Mouse (Mus musculus) heart, adult 2 months (tissue): Measurements from ENCODE around the gene H2afx. TPM values are rescaled to one million over a fixed set of nuclear protein-coding genes. Genes with fewer than 3 reads are reported as not detected.
"Not testable (repeated sequence)": the region's sequence is repeated elsewhere in the genome, so short reads cannot be mapped to it uniquely, and the experiment has no call there.

Experiments used
- DNase-seq, 2 experiments: peaks; one replicate each; pipeline ENCODE4 v3.0.0; 2021
- H3K27ac ChIP-seq: fragments of 200-600 bp; 2 replicates; pipeline ENCODE4 v1.8.1; 2022
- H3K27me3 ChIP-seq: fragments of 200-500 bp; 2 replicates; pipeline ENCODE4 v1.6.1; 2012; ENCODE audit warnings: mild to moderate bottlenecking, low read length, inconsistent platforms, mixed read lengths; ENCODE audit not compliant: control insufficient read depth, insufficient read depth
- H3K36me3 ChIP-seq: fragments of 200-500 bp; 2 replicates; pipeline ENCODE4 v1.6.1; 2012; ENCODE audit warnings: low read length, inconsistent platforms; ENCODE audit not compliant: control insufficient read depth, insufficient read depth
- H3K4me1 ChIP-seq: fragments of 200-500 bp; 2 replicates; pipeline ENCODE4 v1.6.1; 2011; ENCODE audit warnings: low read length; ENCODE audit not compliant: control insufficient read depth, insufficient read depth
- H3K4me3 ChIP-seq: fragments of 200-600 bp; 2 replicates; pipeline ENCODE4 v1.8.1; 2022
- H3K79me2 ChIP-seq: fragments of 200-500 bp; replicated peaks from 2 replicates; pipeline ENCODE4 v1.6.1; 2012; ENCODE audit warnings: mild to moderate bottlenecking, inconsistent platforms, low read length, moderate library complexity, mixed read lengths; ENCODE audit not compliant: control insufficient read depth, insufficient read depth
- H3K9ac ChIP-seq: fragments of 200-500 bp; 2 replicates; pipeline ENCODE4 v1.6.1; 2012; ENCODE audit warnings: low read depth, mild to moderate bottlenecking, control low read depth, inconsistent platforms, low read length, mixed read lengths
- CTCF ChIP-seq: fragments of 200-600 bp; IDR thresholded peaks from 2 replicates; pipeline ENCODE4 v1.8.1; 2022; ENCODE audit warnings: antibody characterized with exemption, mild to moderate bottlenecking, moderate library complexity
- EP300 ChIP-seq: fragments of 200-500 bp; IDR thresholded peaks from 2 replicates; pipeline ENCODE4 v1.6.1; 2011; ENCODE audit warnings: low read depth, low read length, control low read depth; ENCODE audit not compliant: insufficient read depth
- POLR2A ChIP-seq: fragments of 200-500 bp; IDR thresholded peaks from 2 replicates; pipeline ENCODE4 v1.6.1; 2011; ENCODE audit warnings: mild to moderate bottlenecking, low read depth, low read length, control low read depth; ENCODE audit not compliant: insufficient read depth
- WGBS: fragments of 180-500 bp; shearing (Covaris S2); methylation state at CpG from one replicate; pipeline ENCODE4 v1.1.7; 2018; 5-methylcytosine and 5-hydroxymethylcytosine counted together
- intact Hi-C: fragments of 180-260 bp; cut with DNase I; formaldehyde crosslinking; loops from one replicate; pipeline ENCODE4 v1.15.1; 2025
- polyA plus RNA-seq: library from polyadenylated mRNA; depleted of rRNA; stranded (reverse); fragments of >200 nt; gene quantifications from 2 replicates; pipeline ENCODE4 v1.2.3, GENCODE M21; 2012
- total RNA-seq, 2 experiments: library from RNA; stranded (reverse); gene quantifications; 2 replicates each; pipeline ENCODE4 v1.2.3; 2021

Gene H2afx
- total and polyA plus RNA-seq, 3 experiments: 12.8 to 14.2 (median 12.8) TPM

GRCm38 (mm10) chr9:44335331-44336092 is 1.0 kb downstream of the H2afx start:
- Histone ChIP-seq H3K36me3 (no peaks in the 10 kb centered on the region; the same call in 1 of the 2 replicates), H3K27ac (peak overlapping the region; percentile 89), H3K4me1 (peaks cover 1% of the 10 kb centered on the region), H3K27me3 (no peaks in the 10 kb centered on the region), H3K4me3 (peak overlapping the region; percentile 66), H3K9ac (peak overlapping the region; percentile 94), H3K79me2 (peaks cover 2% of the 10 kb centered on the region; the same call in 1 of the 2 replicates)
- intact Hi-C loops: loop anchor here (2.0 kb wide), 1 partner anchor 43 kb away; no protein-coding TSS in a partner anchor
- DNase-seq: peak in 1 of 2 experiments; percentile 34
- TF ChIP-seq POLR2A: no peak
- TF ChIP-seq EP300: no peak
- TF ChIP-seq CTCF: no peak
- WGBS: under 1% methylated on average over 49 of the region's 50 CpGs

DNA sequence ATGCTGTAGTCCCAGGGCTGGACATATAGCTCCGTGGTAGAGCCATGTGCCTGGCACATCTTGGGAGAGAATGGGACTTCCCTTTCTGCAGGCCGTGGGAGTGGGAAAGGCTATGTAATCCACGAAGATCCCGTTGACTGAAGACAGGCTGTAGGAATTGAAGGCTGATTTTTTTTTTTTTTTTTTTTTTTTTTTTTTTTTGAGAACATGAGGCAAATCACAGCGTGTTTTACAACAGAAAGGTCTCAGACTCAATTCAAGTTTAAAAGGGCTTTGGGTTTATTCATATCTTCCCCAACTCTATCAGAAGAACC is 1.6 kb downstream of the H2afx start:
- intact Hi-C loops: no loop called here
- peaks cover 1% of the 10 kb centered on the region for H3K4me1 ChIP-seq
- TF ChIP-seq POLR2A (no peak), EP300 (no peak), CTCF (no peak)
- H3K27ac ChIP-seq: no peak overlapping the region; the same call in 1 of the 2 replicates
- peak overlapping the region; percentile 66 for H3K4me3 ChIP-seq
- DNase-seq: no peak
- H3K27me3 ChIP-seq: no peaks in the 10 kb centered on the region
- H3K36me3 ChIP-seq: no peaks in the 10 kb centered on the region; the same call in 1 of the 2 replicates
- H3K79me2 ChIP-seq: peaks cover 2% of the 10 kb centered on the region; the same call in 1 of the 2 replicates
- H3K9ac ChIP-seq: no peak overlapping the region
- 15% methylated on average over 5 of the region's 5 CpGs for WGBS

DNA sequence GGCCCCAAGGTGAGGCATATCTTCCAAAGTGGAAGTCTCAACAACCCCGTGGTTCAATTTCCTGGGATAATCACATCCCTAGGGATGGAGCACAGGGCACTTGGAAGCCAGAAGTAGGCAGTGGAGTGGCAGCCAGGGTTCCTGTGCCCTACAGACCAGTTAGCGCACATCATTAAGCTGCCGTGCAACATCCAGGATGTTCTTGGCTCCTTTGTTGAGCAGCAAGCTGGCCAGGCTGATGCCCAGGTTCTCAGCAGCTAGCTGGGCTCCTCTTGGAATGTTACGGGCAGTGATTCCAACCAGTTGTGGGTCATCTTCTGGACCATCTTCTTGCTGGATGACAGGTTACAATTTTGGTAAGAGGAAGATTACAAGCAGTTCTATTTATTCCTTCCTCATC is 2.0 kb downstream of the H2afx start:
- DNase-seq, H3K4me1 ChIP-seq, H3K9ac ChIP-seq, H3K27me3 ChIP-seq, H3K36me3 ChIP-seq, H3K4me3 ChIP-seq, intact Hi-C loops, H3K27ac ChIP-seq, H3K79me2 ChIP-seq: not testable (repeated sequence)
- WGBS: 43% methylated on average over 4 of the region's 4 CpGs

- no peak for TF ChIP-seq CTCF
- TF ChIP-seq EP300: no peak
- no peak for TF ChIP-seq POLR2A
- Histone ChIP-seq H3K27me3 (no peaks in the 10 kb centered on the region), H3K4me3 (no peak overlapping the region), H3K79me2 (peaks cover 2% of the 10 kb centered on the region; the same call in 1 of the 2 replicates), H3K9ac (no peak overlapping the region), H3K27ac (no peak overlapping the region), H3K4me1 (peaks cover 1% of the 10 kb centered on the region), H3K36me3 (no peaks in the 10 kb centered on the region; the same call in 1 of the 2 replicates)
- intact Hi-C loops: no loop called here
- no peak for DNase-seq
- WGBS: 75% methylated on average over 3 of the region's 3 CpGs
These were observed 2.5 kb downstream of the H2afx start for GRCm38 (mm10) chr9:44336964-44337363.

DNA sequence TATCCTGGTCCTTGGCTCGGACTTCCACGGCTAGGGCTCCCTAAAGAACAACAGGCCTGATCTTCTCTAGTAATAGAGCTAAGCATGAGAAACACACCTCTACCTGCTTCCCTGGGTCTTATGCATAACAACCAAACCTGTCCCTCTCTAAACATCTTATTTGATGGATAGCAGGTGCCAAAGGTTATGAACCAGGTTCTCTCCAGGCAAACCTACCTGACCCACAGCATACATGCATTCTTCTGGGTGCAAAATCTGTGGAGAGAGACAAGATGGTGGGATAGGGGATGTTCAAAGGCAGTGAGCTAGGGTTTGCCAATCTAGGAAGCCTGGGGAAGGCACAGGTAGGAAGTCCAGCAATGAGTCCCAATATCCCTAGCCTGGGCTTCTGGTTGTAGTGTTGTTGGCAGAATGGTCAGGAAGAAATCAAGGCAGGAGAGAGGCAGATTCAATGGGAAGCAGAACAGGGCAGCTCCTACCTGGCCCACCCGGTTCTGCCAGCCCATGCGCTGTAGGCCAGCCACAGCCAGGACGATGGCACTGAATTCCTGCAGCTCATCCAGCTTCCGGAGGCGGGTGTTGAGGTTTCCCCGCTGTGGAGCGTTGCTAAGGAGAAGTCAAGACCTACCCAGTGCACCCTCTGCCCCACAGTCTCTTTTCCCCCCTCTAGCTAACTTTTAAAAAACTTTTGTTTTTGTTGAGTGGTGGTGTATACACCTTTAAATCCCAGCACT is 3.1 kb downstream of the H2afx start:
- intact Hi-C loops: no loop called here
- DNase-seq: no peak
- Histone ChIP-seq H3K27ac (no peak overlapping the region), H3K79me2 (peaks cover 2% of the 10 kb centered on the region; the same call in 1 of the 2 replicates), H3K9ac (no peak overlapping the region), H3K27me3 (no peaks in the 10 kb centered on the region), H3K36me3 (no peaks in the 10 kb centered on the region; the same call in 1 of the 2 replicates), H3K4me3 (no peak overlapping the region), H3K4me1 (peaks cover 1% of the 10 kb centered on the region)
- 61% methylated on average over 9 of the region's 9 CpGs for WGBS
- TF ChIP-seq EP300 (no peak), POLR2A (no peak), CTCF (no peak)

GRCm38 (mm10) chr9:44338574-44338973 is 4.1 kb downstream of the H2afx start:
- DNase-seq: no peak
- intact Hi-C loops: no loop called here

More at GRCm38 (mm10) chr9:44338574-44338973, 4.1 kb downstream of the H2afx start:
- peaks cover 2% of the 10 kb centered on the region; the same call in 1 of the 2 replicates for H3K79me2 ChIP-seq
- WGBS: 85% methylated on average over 5 of the region's 5 CpGs
- TF ChIP-seq POLR2A: no peak
- no peak for TF ChIP-seq EP300
- peak; percentile 25; the same call in 1 of the 2 replicates for TF ChIP-seq CTCF
- no peaks in the 10 kb centered on the region; the same call in 1 of the 2 replicates for H3K36me3 ChIP-seq
- H3K9ac ChIP-seq: no peak overlapping the region
- H3K27me3 ChIP-seq: no peaks in the 10 kb centered on the region
- H3K4me3 ChIP-seq: no peak overlapping the region
- H3K4me1 ChIP-seq: peaks cover 4% of the 10 kb centered on the region
- H3K27ac ChIP-seq: no peak overlapping the region
